Mouse (Mus musculus): ENCODE measurements around the gene Ptger3. TPM values are rescaled to one million over a fixed set of nuclear protein-coding genes. Genes with fewer than 3 reads are reported as not detected.

Ptger3 gene
- total RNA-seq (2017): 0.37 and 0.58 TPM in 2 replicates

DNA sequence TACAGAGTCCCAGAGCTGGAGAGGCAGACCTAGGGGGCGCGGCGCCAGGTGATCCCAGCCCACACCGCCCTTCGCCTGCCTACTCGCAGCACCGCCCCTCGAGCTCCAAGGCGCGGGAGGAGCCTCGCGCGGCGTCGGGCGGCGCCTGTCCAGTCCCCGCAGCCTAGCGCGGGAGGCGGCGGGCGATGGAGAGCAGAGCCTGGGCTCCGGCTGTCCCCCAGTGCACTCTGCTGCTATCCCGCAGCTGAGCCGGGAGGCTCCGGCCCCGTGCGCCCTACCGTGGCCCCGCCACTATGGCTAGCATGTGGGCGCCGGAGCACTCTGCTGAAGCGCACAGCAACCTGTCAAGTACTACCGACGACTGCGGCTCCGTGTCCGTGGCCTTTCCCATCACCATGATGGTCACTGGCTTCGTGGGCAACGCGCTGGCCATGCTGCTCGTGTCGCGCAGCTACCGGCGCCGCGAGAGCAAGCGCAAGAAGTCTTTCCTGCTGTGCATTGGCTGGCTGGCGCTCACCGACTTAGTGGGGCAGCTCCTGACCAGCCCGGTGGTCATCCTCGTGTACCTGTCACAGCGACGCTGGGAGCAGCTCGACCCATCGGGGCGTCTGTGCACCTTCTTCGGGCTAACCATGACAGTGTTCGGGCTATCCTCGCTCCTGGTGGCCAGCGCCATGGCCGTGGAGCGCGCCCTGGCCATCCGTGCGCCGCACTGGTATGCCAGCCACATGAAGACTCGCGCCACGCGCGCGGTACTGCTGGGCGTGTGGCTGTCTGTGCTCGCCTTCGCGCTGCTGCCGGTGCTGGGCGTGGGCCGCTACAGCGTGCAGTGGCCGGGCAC lies at the start of gene Ptger3:
Gene Ptger3, plus strand, starts transcription at position 168 of the 841 bp plus-strand sequence.
- ATAC-seq (ENCODE audit: extremely low read depth, insufficient number of reproducible peaks, low FRiP score, poor library complexity, severe bottlenecking): no peak

DNA sequence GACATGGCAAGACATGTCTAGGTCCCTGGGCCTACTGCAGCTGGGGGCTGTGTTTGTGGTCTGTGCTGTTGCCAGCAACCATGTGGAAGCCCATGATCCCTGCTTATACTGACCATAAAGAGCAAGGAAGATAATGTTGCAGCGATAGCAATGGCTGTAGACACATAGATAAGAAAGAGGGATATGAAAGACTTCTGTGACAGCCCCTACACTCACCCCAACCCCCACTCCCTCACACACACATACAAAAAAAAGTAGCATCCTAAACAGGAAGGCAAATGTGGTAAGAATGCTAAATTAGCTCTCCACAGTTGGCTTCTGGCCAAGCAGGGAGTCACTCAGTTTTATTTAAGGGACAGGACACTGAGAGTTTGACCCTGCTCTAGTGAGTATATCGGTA lies 48.7 kb upstream of the Ptger3 start:
- ATAC-seq (ENCODE audit: extremely low read depth, insufficient number of reproducible peaks, low FRiP score, poor library complexity, severe bottlenecking): no peak

DNA sequence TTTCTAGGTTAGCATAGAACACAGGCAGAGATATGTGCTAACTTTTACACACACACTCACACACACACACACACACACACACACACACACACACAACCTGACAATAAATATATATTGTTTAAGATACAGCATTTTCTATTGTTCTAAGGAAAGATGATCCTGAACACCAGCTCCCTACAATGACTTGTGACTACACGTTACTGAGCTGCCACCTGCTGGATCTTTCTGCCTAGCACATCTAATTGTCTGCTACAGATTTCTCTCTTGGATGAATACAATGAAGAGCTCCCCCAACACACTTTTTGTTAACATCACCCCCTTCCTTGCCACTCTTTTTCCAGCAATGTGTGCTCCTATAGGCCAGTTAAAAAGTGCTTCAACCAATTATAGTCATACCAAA lies 46.3 kb upstream of the Ptger3 start:
- no peak for ATAC-seq (ENCODE audit: extremely low read depth, insufficient number of reproducible peaks, low FRiP score, poor library complexity, severe bottlenecking)

DNA sequence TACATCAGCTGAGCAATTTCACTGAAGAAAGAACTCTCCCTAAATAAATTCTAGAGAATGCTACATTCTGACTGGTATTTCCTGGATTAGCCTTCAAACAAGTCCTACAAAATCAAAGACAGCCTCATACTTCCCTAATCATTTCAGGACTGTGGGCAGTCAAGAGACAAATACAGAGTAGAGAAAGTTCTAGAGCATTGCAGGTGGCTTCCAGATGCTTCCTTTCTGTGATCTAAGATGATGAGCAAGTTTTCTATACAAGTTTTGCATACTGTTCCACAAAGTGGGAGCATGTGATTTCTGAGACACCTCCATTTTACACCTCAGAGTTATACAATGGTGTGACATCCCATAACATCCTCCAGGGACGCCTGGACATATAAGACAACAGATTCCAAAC lies 42.9 kb upstream of the Ptger3 start:
- ATAC-seq (ENCODE audit: extremely low read depth, insufficient number of reproducible peaks, low FRiP score, poor library complexity, severe bottlenecking): no peak

DNA sequence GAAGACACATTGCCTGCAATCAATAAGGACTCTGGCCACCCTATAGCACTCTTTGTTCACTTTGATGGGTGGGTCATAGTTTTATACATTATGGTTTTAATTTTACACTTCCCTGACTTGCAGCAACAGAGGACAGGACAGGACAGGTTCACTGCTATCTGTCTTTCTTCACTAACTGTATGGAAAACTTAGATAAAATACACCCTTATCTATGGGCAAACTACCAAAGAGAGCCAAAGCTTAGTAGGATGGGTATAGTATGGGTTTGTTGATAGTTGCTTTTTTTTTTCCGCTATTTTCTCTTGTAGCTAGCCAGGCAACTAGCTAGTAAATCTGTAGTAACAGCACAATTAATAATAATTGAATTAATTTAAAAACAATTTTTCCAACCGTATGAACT lies 35.1 kb upstream of the Ptger3 start:
- ATAC-seq (ENCODE audit: extremely low read depth, insufficient number of reproducible peaks, low FRiP score, poor library complexity, severe bottlenecking): no peak

DNA sequence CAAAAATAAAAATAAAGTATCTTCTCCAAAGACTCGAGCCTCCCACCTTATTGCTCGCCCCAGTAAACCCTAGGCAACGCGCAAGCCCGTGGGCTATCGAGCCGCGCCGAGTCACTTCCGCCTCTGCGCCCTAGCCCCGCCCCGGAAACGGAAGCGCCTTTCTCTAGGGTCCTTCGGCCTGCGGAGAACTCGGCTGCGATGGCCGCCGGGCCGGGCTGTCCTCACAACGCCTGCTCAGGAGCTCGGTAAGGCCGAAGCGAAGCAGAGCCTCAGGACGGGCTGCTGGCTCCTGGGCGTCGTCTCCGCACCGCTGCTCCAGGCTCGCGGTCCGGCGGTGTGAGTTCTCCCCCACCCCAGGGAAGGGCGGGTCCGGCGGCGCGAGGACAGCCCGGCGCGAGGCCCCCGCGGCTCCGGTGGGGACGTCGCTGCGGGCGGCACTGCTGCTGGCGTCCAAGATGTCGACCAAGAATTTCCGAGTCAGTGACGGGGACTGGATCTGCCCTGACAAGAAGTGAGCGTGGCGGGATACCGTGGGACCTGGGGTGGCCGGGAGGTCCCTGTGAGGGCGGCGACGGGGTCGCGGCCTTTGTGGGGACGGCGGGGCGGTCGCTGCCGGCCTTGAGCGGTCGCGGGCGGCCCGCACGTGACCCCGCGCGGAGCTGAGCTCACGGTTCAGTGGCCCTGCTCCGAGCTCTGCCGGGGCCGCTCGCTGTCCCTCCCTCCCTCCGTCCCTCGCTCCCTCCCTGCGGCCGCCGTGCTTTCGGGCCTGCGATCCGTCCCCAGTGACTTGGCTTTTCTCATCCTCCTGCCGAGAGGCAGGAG lies 32.5 kb upstream of the Ptger3 start, which contains the start of gene Zranb2:
Gene Zranb2, plus strand, starts transcription at position 197 of the 822 bp plus-strand sequence.
- ATAC-seq (ENCODE audit: extremely low read depth, insufficient number of reproducible peaks, low FRiP score, poor library complexity, severe bottlenecking): peak; percentile 95

DNA sequence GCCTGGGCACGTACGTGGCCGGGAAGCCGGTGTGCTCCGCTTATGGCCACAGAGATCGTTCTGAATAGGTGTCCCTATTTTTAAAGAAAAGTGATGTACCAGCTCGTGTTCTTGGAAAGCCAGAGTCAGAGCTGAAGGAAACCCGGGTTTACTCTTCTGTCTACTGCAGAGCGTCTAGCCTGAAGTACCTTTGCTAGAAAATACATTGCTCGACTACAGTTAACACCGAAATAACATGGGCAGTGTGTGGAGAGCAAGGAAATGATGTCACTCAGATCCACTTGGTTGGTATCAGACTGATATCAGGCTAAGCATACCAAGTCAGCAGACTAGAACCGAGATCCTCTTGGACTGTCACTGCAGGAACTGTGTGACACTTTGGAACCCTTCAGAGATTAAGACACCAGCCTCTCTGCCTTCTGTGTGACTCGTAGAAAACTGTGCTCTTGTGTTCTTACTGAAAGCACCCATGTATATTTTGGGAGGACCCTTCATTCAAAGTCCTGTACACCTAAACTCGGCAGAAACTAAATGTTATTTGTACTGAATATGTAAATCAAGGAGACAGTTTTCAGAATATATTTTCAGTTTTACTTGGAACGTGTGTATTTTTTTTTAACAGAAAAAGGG lies 31.8 kb upstream of the Ptger3 start:
- ATAC-seq (ENCODE audit: extremely low read depth, insufficient number of reproducible peaks, low FRiP score, poor library complexity, severe bottlenecking): peak; percentile 20; the same call in 1 of the 2 replicates

DNA sequence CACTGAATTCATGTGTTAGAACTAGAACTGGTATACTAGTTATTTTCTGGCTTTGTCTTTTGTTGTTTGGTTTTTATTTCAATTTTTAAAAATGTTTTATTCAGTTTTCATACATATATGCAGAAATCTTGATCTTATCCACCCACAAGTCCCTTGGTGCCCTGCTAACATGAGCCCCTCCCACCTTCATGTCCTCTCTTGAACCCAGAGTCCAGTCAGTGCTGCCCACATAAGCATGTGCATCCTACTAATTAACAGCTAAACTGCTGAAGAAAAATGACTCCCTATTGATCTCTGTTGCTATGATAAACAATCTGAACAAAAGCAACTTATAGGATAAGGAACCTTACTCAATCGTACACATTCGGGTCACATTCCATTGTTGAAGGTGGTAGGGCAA lies 17.4 kb upstream of the Ptger3 start:
- ATAC-seq (ENCODE audit: extremely low read depth, insufficient number of reproducible peaks, low FRiP score, poor library complexity, severe bottlenecking): no peak

DNA sequence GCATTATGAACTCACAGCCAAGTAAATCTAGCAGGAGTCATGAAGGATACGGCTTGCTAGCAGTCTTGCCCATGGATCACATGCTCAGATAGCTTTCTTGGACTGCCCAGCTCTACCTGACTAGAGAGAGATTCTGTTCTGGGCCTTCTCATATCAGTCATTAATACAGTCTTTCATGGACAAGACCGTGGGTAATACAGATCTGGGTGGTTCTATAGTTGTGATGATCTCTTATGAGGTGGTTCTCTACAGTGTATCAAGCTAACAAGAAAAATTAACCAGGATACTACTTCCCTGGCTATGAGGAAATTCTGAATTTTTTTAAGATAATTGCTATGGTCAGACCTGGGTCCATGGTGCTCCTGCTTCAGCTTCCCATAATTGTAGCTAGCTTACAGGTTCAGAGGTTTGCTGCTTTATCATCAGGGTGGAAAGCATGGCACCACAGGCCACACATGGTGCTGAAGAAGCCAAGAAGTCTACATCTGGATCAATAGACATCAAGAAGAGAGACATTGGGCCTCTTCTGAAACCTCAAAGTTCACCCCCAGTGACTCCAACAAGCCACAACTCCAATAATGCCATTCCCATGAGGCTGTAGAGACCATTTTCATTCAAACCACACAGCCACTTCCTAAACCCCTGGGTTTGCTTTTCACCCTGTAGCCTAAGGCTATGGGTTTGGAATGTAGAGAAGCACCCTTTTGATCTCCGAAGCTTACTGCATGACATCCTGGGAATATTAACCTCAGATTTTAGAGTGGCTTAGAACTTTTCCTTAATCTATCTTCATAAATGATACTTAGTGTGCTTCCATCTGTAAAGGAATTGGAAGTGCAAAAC lies 16.7 kb upstream of the Ptger3 start:
- ATAC-seq (ENCODE audit: extremely low read depth, insufficient number of reproducible peaks, low FRiP score, poor library complexity, severe bottlenecking): no peak

DNA sequence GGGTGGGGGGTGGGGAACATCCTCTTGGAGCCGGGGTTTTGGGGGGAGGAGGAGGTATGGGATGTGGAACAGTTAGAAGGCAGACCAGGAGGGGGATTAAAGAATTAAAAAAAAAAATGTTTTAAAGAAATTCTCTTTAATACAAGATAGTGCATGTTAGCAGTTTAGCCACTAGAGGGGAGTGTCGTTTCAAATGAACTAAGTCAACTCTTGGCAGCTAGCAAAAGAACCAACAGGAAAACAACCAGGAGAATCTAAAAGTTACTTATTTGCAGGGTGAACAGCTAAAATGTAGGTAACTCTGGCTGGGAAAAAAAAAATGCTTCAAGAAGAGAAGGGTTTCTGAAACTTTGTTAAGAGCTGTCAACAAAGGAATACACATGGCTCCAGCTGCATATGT lies 1.5 kb upstream of the Ptger3 start:
- ATAC-seq (ENCODE audit: extremely low read depth, insufficient number of reproducible peaks, low FRiP score, poor library complexity, severe bottlenecking): peak; percentile 44; the same call in 1 of the 2 replicates

DNA sequence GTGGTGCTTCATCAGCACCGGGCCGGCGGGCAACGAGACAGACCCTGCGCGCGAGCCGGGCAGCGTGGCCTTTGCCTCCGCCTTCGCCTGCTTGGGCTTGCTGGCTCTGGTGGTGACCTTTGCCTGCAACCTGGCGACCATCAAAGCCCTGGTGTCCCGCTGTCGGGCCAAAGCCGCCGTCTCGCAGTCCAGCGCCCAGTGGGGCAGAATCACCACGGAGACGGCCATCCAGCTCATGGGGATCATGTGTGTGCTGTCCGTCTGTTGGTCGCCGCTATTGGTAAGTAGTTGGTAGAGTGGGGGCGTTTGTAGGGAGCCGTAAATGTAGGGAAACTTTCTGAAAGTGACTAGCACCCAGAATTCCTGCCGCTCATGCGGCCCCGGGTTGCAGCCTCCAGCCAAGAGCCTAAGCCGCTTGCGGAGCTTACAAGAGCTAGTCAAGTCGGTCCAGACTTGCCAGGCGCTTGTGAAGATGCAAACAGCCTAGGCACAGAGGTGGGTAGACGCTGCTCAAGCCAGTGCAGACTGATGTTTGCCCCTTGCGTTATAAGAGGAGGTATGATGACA lies 957 bp downstream of the Ptger3 start:
- ATAC-seq (ENCODE audit: extremely low read depth, insufficient number of reproducible peaks, low FRiP score, poor library complexity, severe bottlenecking): no peak

DNA sequence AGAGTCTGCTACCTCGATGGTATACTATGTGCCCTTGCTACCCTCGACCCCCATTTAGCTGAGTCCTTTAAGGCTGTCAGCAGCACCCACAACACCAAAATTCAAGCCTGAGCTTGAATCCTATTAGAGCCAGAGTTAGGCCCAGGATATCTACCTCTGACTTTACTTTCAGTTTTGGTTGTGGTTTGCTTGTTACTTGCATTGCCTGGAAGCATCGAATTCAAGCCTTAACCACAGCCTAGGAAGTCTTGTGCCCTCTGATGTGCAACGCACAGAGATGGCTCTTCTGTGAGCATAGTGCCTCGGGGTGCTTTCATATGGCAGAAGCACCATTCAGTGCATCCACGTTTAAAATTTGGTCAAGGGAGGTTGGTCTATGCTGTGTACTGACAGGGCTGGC lies 5.3 kb downstream of the Ptger3 start:
- ATAC-seq (ENCODE audit: extremely low read depth, insufficient number of reproducible peaks, low FRiP score, poor library complexity, severe bottlenecking): no peak

DNA sequence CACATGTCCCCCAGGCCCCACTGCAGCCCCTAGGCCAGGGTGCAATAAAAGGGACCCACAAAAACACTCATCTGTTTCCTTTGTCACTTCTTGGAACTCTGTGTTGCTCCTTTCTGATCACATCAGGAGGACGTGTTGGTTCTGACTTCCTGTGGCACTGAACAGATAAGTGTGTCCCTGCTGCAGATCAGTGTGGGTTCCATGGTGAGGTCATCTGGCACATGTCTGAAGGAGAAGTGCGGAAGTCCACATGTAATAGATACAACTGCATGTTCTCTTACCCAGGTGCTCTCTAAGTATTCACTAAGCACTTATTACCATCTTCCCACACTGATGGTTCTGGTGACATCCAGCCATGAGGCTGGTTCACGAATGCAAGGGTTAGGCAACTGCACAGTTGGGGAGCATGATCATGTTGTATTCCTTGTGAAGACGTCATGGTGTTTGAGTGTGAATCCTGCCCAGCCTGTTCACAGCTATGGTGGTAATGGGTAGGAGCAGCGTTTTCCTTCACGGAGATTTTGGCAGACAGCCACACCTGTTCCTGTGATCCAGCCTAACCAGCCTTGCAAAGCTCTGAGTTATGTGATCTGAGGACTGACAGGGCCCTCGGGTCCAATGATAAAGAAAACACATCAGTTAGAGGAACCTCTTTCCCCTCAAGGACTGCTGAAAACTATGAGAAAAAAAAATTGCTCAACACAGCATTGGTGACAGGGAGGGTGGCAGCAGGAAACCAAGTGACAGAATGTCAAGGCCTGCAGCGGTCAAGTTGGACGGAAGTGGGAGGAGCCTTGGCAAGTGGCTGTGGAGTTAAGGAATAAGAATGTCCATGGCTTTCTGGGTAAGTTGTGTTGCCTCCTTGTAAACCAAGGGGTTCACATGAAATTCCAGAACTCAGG lies 9.0 kb downstream of the Ptger3 start:
- peak; percentile 74 for ATAC-seq (ENCODE audit: extremely low read depth, insufficient number of reproducible peaks, low FRiP score, poor library complexity, severe bottlenecking)

DNA sequence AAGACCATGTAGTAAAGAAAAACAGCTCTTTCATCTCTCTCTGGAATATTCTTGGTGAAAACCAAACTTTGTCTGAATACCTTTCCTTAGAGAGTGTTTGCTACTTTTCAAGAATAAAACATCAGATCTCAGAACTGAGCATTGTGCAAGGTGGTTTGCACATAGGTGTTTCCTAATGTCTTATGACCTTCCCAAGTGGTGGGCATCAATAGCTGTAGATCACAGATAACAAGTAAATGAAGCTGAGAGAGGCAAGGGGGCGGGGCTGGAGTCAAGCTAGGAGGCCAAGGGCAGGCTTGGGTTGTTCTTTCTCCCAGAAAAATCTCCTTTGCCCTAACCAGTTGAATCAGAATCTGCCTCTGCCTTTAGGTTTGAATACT lies 9.6 kb downstream of the Ptger3 start:
- ATAC-seq (ENCODE audit: extremely low read depth, insufficient number of reproducible peaks, low FRiP score, poor library complexity, severe bottlenecking): no peak

DNA sequence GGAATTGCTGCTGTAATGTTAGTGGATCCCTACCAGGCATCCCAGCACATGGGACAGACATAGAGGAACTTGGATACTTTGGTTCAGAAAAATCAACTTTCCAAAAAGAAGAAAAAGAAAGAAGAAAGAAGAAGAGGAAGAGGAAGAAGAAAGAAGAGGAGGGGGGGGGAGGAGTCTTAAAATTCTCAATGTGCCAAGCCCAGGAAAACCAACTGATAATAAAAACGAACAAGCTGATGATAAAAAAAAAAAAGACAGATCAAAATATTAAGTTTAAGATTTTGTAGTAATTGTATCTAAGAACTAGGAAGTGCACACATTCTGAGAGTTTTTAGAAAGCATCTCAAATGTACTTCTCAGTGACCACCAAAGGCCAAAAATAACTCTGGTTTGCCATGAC lies 10.2 kb downstream of the Ptger3 start:
- ATAC-seq (ENCODE audit: extremely low read depth, insufficient number of reproducible peaks, low FRiP score, poor library complexity, severe bottlenecking): no peak

DNA sequence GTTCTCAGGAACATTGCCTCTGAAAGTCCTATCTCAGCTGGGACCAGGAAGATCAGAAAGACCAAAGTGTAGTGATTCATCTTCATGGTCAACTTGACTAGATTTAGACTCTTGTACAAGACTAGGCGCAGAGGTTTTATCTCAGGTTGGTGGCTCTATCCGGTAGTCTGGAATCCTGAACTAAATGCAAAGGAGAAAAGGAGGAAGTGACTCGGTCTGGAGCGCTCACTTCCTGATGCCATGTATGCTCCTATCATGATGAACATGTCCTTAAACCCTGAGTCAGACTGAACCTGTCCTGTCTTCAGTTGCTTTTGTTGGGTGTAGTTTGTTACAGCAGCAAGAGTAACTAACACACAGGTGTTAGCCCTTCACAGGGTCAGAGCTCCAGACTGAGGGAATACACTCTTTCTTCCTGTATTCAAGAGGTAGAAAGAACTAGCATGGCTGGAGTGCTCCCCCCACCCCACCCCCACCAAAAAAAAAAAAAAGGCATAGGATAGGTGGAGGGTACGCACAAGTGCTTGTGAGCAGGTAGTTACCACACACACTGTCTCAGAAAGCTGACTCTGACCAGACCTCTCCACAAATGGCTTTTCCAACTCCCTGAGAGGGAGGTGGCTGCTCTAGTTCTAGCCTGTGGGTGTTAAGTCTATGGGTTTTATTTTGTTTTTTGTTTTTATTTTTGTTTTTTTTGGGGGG lies 11.9 kb downstream of the Ptger3 start:
- ATAC-seq (ENCODE audit: extremely low read depth, insufficient number of reproducible peaks, low FRiP score, poor library complexity, severe bottlenecking): no peak

DNA sequence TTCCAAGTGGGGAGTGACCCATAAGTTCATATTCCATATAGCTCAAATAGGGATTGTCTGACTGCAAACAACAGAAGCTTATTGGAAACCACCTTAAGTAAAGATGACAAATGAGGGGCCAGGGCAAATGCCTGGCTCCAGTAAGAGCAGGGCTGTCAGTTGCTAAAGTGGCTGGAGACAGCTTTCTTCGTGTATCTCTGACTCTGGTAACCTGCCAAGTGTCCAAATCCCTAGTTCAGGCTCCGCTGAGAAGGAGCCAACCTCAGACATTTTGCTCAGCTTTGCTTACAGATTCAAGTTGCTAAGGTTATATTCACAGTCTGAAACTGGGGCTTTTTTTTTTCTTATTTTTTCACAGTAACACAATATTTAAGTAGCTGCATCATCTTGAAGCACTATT lies 12.7 kb downstream of the Ptger3 start:
- no peak for ATAC-seq (ENCODE audit: extremely low read depth, insufficient number of reproducible peaks, low FRiP score, poor library complexity, severe bottlenecking)
